Mouse (Mus musculus) splenic B cell, adult 2 months (primary cell): ENCODE results near the gene Cyth1.

Source experiments
- DNase-seq: peaks from one replicate; pipeline ENCODE4 v3.0.0-alpha.2; 2011; ENCODE audit warnings: low read depth, low spot score
- H3K27me3 ChIP-seq: 2 replicates; pipeline ENCODE4 v1.6.1; 2012; ENCODE audit warnings: mild to moderate bottlenecking, low read length, moderate library complexity, mixed read lengths; ENCODE audit not compliant: control insufficient read depth, poor library complexity, insufficient read depth, severe bottlenecking
- H3K36me3 ChIP-seq: 2 replicates; pipeline ENCODE4 v1.6.1; 2012; ENCODE audit warnings: mild to moderate bottlenecking, low read length, moderate library complexity, mixed read lengths; ENCODE audit not compliant: control insufficient read depth, poor library complexity, insufficient read depth, severe bottlenecking

The Cyth1 gene

DNA sequence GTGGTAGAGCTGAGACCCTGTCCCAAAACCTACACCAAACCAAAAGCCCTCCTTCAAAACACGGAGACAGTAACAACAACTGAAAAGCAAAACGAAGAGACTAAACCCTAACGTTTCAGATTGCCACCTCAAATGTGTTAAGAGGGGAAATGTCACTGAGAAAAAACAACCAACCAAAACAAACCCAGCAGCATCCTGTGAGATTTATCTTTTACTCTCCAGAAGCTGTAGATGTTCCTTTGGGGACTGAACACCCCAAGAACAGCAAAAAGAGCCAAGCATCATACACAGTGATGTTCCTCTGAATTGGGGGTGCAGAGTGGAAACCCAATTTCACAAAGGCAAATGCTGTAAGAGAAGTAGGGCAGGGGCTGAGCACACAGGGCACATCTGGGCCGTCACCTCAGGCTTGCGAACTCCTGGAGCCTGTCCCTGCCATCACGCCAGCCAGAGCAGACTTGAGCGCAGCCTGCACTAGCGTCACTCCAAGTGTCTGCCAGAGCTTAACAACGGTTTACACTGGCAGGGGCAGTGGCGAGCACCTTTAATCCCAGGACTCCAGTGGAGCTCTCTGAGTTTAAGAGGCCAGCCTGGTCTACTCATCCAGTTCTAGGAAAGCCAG lies 17.8 kb upstream of the Cyth1 start:
- peaks cover 9% of the 10 kb centered on the region for H3K36me3 ChIP-seq
- no peaks in the 10 kb centered on the region for H3K27me3 ChIP-seq
- no peak for DNase-seq

DNA sequence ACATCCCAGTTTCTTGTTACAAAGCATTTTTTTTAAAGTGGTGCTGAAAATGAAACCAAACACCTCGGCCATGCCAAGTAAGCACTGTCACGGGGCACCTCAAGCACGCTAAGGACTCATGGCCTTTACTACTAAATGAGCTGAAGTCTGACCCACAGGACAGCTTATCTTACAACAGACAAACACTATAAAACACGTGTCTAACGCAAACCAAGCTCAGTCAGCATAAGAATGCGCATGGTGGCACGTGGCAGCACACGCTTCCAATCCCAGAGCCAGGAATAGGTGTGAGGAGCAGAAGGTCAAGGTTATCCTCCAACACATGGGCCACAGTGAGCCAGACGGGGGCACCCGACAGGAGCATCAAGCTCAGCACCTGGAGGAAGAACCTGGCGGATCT lies 17.2 kb upstream of the Cyth1 start:
- no peak for DNase-seq
- no peaks in the 10 kb centered on the region for H3K27me3 ChIP-seq
- peaks cover 9% of the 10 kb centered on the region for H3K36me3 ChIP-seq

DNA sequence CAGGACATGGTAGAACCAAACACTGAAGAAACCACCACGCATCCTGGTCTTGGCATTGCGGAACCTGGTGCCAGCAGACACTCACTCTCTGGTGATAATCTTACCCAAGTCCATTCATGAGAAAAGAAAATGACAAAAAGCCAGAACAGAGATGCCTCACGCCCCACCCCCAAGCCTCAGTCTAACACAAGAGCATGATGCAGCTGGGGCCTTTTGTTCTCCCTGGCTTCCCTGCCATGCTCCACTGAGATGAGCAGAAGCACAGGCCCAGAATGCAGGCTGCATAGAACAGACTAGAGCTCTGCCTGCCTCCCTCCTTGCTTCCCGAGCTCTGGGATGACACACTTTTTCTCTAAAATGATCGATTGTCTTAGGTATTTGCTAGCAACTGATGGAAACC lies 14.8 kb upstream of the Cyth1 start:
- peaks cover 7% of the 10 kb centered on the region for H3K36me3 ChIP-seq
- DNase-seq = no peak
- H3K27me3 ChIP-seq = no peaks in the 10 kb centered on the region

GRCm38 (mm10) chr11:118260081-118260480 lies 11.7 kb upstream of the Cyth1 start:
- Histone ChIP-seq H3K27me3 (no peaks in the 10 kb centered on the region), H3K36me3 (no peaks in the 10 kb centered on the region; the same call in 1 of the 2 replicates)
- peak; percentile 54 for DNase-seq

DNA sequence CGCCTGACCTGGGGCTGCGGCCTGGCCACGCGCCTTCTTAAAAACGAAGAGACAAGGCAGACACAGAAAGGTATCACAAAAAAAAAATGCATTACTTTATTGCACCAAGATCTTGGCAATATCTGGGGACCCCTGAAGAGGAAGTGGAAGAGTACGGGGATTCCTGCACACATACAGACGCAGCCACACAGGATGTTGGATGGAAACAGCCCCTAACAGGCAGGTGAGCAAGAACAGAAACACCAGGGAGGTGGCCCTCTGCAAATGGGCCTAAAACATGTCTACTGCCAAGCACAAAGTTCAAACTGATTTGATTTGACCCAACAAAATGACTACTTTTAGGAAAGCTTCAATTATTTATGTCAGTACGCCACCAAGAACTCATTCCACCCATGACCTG lies 11.2 kb upstream of the Cyth1 start:
- DNase-seq = peak; percentile 44
- Histone ChIP-seq H3K27me3 (no peaks in the 10 kb centered on the region), H3K36me3 (no peaks in the 10 kb centered on the region; the same call in 1 of the 2 replicates)

DNA sequence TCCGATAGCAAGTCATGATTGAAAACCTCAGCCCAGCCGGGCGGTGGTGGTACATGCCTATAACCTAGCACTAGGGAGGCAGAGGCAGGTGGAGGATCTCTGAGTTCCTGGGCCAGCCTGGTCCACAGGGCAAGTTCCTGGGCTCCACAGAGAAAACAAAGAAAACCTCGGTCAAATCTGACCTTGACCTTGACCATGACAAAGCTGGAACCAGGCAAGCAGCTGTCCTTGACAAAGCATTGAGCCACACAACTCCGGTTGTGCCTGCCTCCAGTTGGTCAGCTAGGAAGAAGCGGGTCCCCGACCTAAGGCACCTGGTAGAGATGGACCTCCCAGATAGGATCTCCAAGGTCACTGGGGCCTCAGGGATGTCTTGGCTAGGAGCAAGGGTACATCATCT lies 8.0 kb upstream of the Cyth1 start:
- Histone ChIP-seq H3K27me3 (no peaks in the 10 kb centered on the region), H3K36me3 (no peaks in the 10 kb centered on the region)
- DNase-seq = no peak

DNA sequence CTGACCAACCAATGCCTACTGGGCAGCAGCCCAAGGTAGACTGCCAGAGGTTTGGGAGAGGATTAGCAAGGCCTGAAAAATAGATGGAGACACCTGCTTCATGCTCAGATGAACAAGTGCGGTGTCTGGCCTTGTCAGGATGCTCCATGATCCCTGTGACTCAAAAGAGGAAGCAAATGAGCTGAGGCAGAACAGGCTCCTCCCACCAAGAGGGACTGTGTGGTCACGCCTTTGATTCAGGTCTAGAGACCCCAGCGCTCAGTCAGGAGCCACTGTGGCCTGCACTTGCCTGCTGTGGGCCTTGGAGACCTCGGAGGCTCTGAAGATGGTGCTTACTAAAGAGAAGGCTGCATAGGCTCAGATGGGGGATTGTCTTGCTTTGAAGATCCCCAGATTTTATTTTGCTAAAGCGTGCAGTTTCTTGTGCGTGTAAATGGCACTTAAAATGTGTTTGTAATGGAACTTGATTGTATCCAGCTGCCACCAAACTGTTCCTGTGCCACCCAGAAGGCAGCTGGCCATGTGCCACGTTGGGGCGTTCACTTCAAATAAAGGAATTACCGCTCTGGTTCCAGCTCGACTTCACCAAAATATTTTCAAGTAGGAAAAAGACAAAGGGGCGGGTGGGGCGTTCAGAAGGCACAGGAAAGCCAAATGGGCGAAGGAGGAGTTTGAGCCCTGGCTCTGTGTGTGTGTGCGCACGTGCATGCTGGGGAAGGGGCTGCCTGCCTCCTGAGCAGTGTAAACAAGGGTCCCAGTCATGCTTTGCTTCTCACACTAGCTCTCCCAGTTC lies 6.0 kb upstream of the Cyth1 start:
- peak; percentile 75 for DNase-seq
- Histone ChIP-seq H3K36me3 (no peaks in the 10 kb centered on the region), H3K27me3 (no peaks in the 10 kb centered on the region)

DNA sequence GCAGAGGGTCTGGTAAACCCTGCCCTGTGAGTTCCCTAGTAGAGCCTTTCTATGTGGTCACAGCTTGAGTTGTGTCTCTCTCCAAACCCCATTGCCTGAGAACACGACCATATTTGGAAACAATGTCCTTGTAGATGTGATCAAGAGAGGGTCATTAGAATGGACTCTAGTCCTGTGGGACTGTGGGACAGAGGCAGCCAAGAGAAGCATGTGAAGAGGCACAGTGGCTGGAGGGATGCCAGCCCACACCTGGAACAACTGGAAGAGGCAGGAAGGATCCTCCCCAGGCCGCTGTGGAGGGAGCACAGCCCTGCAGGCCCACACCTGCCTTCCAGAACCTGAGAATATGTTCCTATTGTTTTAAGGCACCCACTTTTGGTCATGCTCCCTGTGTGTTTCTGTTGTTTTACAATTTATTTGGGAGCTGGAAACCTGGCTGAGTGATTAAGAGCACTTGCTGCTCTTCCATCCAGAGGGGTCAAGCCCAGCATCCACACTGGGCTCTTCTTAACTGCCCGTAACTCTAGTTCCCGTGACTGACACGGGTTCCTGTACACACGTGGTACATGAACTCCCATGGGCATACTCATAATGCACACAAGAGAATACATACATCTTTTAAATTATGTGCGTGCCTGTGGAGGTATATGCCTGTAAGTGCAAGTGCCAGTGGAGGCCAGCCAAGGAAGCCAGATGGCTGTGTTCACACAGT lies 5.2 kb upstream of the Cyth1 start:
- Histone ChIP-seq H3K27me3 (no peaks in the 10 kb centered on the region), H3K36me3 (no peaks in the 10 kb centered on the region)
- peak; percentile 63 for DNase-seq

- DNase-seq = no peak
- H3K27me3 ChIP-seq = no peaks in the 10 kb centered on the region
- no peaks in the 10 kb centered on the region for H3K36me3 ChIP-seq
Observed at GRCm38 (mm10) chr11:118249012-118249383, 606 bp upstream of the Cyth1 start.

- peak; percentile 66 for DNase-seq
- Histone ChIP-seq H3K36me3 (no peaks in the 10 kb centered on the region), H3K27me3 (no peaks in the 10 kb centered on the region)
Observed at GRCm38 (mm10) chr11:118247359-118248095, 865 bp downstream of the Cyth1 start.

- H3K36me3 ChIP-seq = no peaks in the 10 kb centered on the region
- H3K27me3 ChIP-seq = no peaks in the 10 kb centered on the region
- DNase-seq = no peak
Observed at GRCm38 (mm10) chr11:118246724-118247123, 1.7 kb downstream of the Cyth1 start.

DNA sequence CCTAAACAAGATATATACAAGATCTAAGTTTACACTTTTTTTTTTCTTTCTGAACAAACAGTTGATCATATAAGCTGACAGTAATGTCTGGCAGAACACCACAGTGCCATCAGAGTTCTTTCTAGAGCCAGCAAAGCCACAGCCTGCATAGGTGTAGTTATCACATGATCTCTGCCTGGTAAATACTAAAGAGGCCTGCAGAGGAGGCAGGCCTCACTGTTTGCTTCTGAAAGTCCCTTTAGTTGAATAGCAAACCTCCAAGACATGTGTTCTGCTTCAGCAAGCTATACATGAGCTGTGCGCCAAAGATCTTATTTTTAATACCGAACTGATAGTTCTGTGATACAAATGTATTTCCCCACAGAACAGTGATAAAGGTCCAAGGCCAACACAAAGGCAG lies 3.3 kb downstream of the Cyth1 start:
- DNase-seq = peak; percentile 64
- Histone ChIP-seq H3K27me3 (no peaks in the 10 kb centered on the region), H3K36me3 (no peaks in the 10 kb centered on the region)

GRCm38 (mm10) chr11:118243627-118244261 lies 4.6 kb downstream of the Cyth1 start:
- no peaks in the 10 kb centered on the region for H3K36me3 ChIP-seq
- H3K27me3 ChIP-seq = no peaks in the 10 kb centered on the region
- peak; percentile 90 for DNase-seq

- no peaks in the 10 kb centered on the region for H3K27me3 ChIP-seq
- H3K36me3 ChIP-seq = no peaks in the 10 kb centered on the region
- no peak for DNase-seq
Observed at GRCm38 (mm10) chr11:118242506-118242905, 5.9 kb downstream of the Cyth1 start.
